Mouse (Mus musculus): ENCODE results near the gene Plcl1.

- TF ChIP-seq POLR2A (IDR thresholded peaks at IDR 0.05; ENCODE audit: control insufficient read depth, low read depth, low read length) (no peak), CTCF (IDR thresholded peaks at IDR 0.05; ENCODE audit: control insufficient read depth, insufficient read depth, insufficient replicate concordance, low read depth, low read length) (no peak)
Measured at GRCm38 (mm10) chr1:55372626-55373025, 33.1 kb upstream of the Plcl1 start.

All from testis, adult 2 months (tissue).